Mouse (Mus musculus) adrenal gland, adult 18-20 months (tissue): Measurements from ENCODE around the gene Vmn2r101. TPM values are rescaled to one million over a fixed set of nuclear protein-coding genes. Genes with fewer than 3 reads are reported as not detected.

Experiments
- DNase-seq, 2 experiments: peaks; one replicate each; pipeline ENCODE4 v3.0.0; 2021 to 2022; ENCODE audit warnings: low spot score in 2 of 2
- long read RNA-seq, 2 experiments: library from polyadenylated mRNA; stranded (forward); transcript quantifications; one replicate each; pipeline ENCODE4 v2.0.0; 2021
- total RNA-seq, 2 experiments: library from RNA; stranded (reverse); gene quantifications; 1 replicate in 1 of 2; 2 replicates in 1 of 2; pipeline ENCODE4 v1.2.3; 2021

Gene Vmn2r101
- not detected for total RNA-seq
- long read RNA-seq, experiment 1 = 0 reads
- long read RNA-seq, experiment 2 = 0 reads

DNA sequence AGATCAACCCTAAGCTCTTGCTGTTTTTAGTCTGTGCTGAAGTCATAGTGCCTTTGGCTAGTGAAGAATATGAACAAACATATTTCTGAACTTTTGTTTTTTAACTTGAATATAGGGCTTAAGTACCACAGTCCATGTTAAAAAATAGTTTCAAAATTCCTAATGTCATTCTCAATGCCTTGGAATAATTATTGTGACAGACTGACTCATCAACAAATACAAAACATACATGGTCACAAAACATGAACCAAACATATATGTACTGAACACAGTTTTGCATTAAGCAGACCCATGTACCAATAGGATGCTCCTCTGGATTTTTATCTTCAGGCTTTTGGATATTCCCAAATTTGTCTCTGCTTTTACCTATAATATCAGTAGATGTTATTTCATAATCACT lies at the start of gene Vmn2r101:
Gene Vmn2r101 (plus strand): TSS at position 301 of the 400 bp plus-strand sequence.
- DNase-seq = no peak

DNA sequence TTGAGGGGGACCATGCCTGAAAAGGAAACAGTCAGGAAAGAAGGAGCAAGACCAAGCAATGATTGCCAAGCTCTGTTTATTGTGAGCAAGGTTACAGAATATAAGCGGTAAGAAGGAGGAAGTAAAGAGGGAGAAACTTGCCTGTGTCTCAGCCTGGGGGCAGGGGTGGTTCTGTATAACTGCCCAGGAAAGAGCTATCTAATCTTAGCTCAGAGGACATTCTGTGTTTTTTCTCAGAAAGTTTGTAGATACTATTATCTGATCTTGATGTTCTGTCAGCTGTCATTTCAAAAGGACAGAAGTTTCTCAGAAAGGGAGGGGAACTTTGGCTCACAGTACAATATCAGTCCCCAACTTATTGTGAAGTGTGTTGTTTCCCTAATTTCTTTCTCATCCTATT lies 52.3 kb downstream of the Vmn2r101 start:
- no peak for DNase-seq

DNA sequence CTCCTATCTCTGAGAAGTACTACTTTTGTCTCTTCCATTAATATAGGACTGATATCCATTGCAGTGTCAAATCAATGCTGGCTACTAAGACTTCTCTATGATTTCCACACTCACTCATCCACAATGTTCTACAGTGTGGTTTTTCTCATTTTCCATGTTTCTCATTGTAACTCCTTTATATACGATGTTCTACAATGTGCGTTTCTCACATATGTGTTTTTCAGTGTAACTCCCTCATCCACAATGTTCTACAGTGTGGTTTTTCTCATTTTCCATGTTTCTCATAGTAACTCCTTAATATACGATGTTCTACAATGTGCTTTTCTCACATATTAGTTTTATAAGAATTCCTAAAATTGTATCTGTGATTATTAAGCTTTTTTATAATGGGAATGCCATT lies 81.4 kb downstream of the Vmn2r101 start:
- no peak for DNase-seq

DNA sequence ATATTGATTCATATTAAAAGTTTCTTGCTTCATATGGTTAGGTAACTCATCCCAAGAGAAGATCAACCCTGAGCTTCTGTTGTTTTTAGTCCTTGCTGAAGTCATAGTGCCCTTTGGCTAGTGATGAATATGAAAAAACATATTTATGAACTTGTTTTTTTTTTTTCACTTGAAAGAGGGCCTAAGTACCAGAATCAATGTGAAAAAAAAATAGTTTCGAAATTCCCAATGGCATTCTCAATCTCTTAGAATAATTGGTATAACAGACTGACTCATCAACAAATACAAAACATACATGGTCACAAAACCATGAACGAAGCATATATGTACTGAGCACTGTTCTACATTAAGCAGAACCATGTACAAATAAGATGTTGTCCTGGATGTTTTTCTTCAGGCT lies 83.0 kb downstream of the Vmn2r101 start, which contains the start of gene Vmn2r102:
Gene Vmn2r102 (plus strand): TSS at position 301 of the 400 bp plus-strand sequence.
- no peak for DNase-seq

Other genes with a start within 250 kb of the Vmn2r101 start
- not detected for gene Vmn2r99, start 215.3 kb upstream of the Vmn2r101 start, total RNA-seq
- gene Vmn2r100, start 72.5 kb upstream of the Vmn2r101 start, total RNA-seq = not detected
- gene Vmn2r102, start 83.1 kb downstream of the Vmn2r101 start, total RNA-seq = not detected
- not detected for gene Vmn2r103, start 196.1 kb downstream of the Vmn2r101 start, total RNA-seq